Mouse (Mus musculus): Measurements from ENCODE around the gene Gm10309. TPM values are rescaled to one million over a fixed set of nuclear protein-coding genes. Genes with fewer than 3 reads are reported as not detected.
A peak's percentile ranks its signal among the peaks of the same experiment; 100 is the strongest.

The Gm10309 gene
- 0.25 and 0.39 TPM in 2 replicates for polyA plus RNA-seq (2015; fragmentation: Nextera tagmentation; extraction: Ambion mirVana)

- Histone ChIP-seq H3K9me3 (replicated peaks) (no peaks in the 10 kb centered on the region), H3K27me3 (no peaks in the 10 kb centered on the region), H3K4me3 (no peak within 1 kb of the TSS), H3K4me2 (no peak within 1 kb of the TSS), H3K27ac (no peak within 1 kb of the TSS), H3K9ac (no peak within 1 kb of the TSS), H3K4me1 (replicated peaks) (peaks cover 20% of the 10 kb centered on the region), H3K36me3 (no peaks in the 10 kb centered on the region)
- 83% methylated on average over 8 of the region's 8 CpGs for WGBS
- ATAC-seq (replicated peaks; ENCODE audit: insufficient number of reproducible peaks, insufficient read depth, low FRiP score, low read depth) = no peak
Measured at GRCm38 (mm10) chr17:86505183-86505631, at the start of gene Gm10309. Gm10309 (minus strand) TSS chr17:86505232.

DNA sequence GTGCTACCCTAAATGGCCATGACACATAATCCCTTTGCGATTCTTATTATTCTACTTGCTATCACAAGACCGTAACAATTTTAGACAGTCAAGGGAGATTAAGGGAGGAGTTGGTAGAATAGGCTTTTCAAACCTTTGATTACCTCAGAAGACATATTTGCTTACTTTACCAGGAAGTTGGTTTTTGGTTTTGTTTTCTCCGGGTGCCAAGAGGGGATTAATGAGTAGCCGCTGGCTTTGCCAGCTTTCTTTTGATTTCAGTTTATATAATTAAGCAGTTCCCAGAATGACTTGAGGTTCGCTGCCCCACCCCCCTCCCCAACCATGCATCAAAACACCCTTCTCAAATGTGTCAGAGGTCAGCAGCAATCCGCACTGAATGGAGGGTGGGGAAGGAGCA is 47.0 kb upstream of the Gm10309 start:
- Histone ChIP-seq H3K4me3 (no peak overlapping the region), H3K9me3 (replicated peaks) (no peaks in the 10 kb centered on the region), H3K27ac (no peak overlapping the region), H3K9ac (no peak overlapping the region), H3K4me2 (no peak overlapping the region), H3K4me1 (replicated peaks) (no peaks in the 10 kb centered on the region), H3K36me3 (no peaks in the 10 kb centered on the region), H3K27me3 (no peaks in the 10 kb centered on the region)
- no peak for ATAC-seq (replicated peaks; ENCODE audit: insufficient number of reproducible peaks, insufficient read depth, low FRiP score, low read depth)
- 80% methylated on average over 6 of the region's 6 CpGs for WGBS

DNA sequence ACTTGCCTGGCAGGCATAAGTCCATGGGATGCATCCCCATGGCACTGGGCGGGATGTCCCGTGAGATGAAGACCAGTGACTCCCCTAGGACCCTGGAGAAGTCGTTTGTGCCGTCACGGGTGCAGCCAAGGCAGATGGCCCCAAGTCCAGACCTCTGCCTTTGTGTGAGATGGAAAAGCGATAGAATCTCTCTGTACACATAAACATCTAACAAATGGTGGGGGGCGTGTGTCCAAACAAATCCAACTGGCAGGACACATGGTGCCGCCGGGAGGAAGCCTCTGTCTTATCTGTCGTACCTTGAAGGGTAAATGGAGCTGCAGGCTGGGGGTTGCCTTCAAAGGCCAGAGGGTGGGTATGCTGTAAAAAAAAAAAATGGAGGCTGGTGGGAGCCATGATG is 46.5 kb upstream of the Gm10309 start:
- no peak for ATAC-seq (replicated peaks; ENCODE audit: insufficient number of reproducible peaks, insufficient read depth, low FRiP score, low read depth)
- H3K27ac ChIP-seq = no peak overlapping the region
- no peaks in the 10 kb centered on the region for H3K4me1 ChIP-seq (replicated peaks)
- H3K27me3 ChIP-seq = no peaks in the 10 kb centered on the region
- WGBS = 66% methylated on average over 10 of the region's 10 CpGs
- no peak overlapping the region for H3K9ac ChIP-seq
- no peaks in the 10 kb centered on the region for H3K9me3 ChIP-seq (replicated peaks)
- H3K4me2 ChIP-seq = no peak overlapping the region
- H3K4me3 ChIP-seq = no peak overlapping the region
- no peaks in the 10 kb centered on the region for H3K36me3 ChIP-seq

DNA sequence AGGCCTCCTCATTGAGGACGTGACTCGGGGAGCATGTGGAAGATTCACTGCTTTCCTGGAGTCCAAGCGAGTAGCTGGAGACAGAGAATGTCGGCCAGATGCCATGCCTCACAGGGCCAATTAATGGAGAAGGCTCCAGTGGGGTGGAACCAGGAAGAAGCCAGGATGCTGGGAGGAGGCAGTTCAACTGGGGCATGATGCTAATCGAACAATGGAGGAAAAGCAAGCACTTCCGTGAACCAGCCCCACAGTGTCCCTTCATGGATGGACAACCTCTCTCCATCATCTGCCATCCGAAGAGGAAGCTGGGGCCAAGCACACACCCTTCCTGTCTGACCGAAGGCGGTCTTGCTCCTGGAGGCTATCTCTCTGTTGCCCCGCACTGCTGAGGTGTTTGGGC is 44.1 kb upstream of the Gm10309 start:
- no peak overlapping the region for H3K9ac ChIP-seq
- no peak overlapping the region for H3K4me2 ChIP-seq
- no peak for ATAC-seq (replicated peaks; ENCODE audit: insufficient number of reproducible peaks, insufficient read depth, low FRiP score, low read depth)
- no peaks in the 10 kb centered on the region for H3K9me3 ChIP-seq (replicated peaks)
- H3K4me3 ChIP-seq = no peak overlapping the region
- H3K27me3 ChIP-seq = no peaks in the 10 kb centered on the region
- H3K4me1 ChIP-seq (replicated peaks) = no peaks in the 10 kb centered on the region
- no peak overlapping the region for H3K27ac ChIP-seq
- no peaks in the 10 kb centered on the region for H3K36me3 ChIP-seq
- WGBS = 80% methylated on average over 10 of the region's 10 CpGs

DNA sequence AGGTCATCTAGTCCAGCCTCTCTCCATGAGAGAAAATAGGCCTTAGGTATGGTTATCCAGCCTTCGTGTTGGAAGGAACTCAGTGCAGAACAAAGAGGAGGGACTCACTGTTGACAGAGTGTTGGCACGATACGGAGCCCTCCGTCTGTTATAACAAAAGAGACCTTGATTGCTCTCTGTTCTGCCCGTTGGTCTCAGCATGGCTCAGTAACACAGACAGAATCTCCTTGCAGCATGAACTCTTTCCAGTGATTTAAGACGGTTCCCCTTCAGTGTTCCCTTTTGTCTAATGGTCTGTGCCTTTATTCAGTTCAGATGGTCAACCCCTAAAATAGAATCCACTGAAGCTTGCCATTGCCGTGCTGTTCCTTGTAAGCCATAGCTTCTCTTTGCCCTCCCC is 41.5 kb upstream of the Gm10309 start:
- no peak for ATAC-seq (replicated peaks; ENCODE audit: insufficient number of reproducible peaks, insufficient read depth, low FRiP score, low read depth)
- Histone ChIP-seq H3K36me3 (no peaks in the 10 kb centered on the region), H3K27ac (no peak overlapping the region), H3K9ac (no peak overlapping the region), H3K9me3 (replicated peaks) (no peaks in the 10 kb centered on the region), H3K27me3 (no peaks in the 10 kb centered on the region), H3K4me3 (no peak overlapping the region), H3K4me2 (no peak overlapping the region), H3K4me1 (replicated peaks) (no peaks in the 10 kb centered on the region)
- WGBS = 47% methylated on average over 7 of the region's 7 CpGs

DNA sequence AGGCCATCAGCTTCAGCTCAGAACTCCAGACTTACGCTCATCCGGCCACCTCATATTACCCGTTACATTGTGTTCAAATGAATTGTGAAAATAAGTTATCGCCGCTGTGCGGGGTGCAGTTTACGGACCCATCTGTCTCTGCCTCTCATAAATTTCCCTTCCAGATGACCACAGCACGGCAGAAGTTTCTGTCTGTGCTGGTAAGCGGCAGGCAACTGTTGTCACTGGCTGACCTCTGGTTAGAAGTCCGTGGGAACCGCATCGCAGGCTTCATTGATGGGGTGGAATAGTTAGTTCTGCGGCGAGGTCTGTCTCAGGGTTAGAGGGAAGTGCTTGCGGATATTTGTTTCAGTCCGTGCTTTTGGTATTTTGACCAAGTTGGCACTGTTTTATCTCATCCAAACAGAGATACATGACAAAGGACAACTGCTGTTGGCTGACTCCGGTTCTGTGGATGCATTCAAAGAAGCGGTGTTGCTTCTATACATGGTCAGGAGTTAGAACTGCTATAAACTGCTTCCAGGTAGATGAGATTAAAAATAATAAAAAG is 34.9 kb upstream of the Gm10309 start:
- no peak for ATAC-seq (replicated peaks; ENCODE audit: insufficient number of reproducible peaks, insufficient read depth, low FRiP score, low read depth)
- Histone ChIP-seq H3K9me3 (replicated peaks) (no peaks in the 10 kb centered on the region), H3K4me3 (no peak overlapping the region), H3K27me3 (no peaks in the 10 kb centered on the region), H3K4me1 (replicated peaks) (peaks cover 16% of the 10 kb centered on the region), H3K27ac (no peak overlapping the region), H3K9ac (no peak overlapping the region), H3K4me2 (no peak overlapping the region), H3K36me3 (no peaks in the 10 kb centered on the region)
- 70% methylated on average over 18 of the region's 18 CpGs for WGBS

DNA sequence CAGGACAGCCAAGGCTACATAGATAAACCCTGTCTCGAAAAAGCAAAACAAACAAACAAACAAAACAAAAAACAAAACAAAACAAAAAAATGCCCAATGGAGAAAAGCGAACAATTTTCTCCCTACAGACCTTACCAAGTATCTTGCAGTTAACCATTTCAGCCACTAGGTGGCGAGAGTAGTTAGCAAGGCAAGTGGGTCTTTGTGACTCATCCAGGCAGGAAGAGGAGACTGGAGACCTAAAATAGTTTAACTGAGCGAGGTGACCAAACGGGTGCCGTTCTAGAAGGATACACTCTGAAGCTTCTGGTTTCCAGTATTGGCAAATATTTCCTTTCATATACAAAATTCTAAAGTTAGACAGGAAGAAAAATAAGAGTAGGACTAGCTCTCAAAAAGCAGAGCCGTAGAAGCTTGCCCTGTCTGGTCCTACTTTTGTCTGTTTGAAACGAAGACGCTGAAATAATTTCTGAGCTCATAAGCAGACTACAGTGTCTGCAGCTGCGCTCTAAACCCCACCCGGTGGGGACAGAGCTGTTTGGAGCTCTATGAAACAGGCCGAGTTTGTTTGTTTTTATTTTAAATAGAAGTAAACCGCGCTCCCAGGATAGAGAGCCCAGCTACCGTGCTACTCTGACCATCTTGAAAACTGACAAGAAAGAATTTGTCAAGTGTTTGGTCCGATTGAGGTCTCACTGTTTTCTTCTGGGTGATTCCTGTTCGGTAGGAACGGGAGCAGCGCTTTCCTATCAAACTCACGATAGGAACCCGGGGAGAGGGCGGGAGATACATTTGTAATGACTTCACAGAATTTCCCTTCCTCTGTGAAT is 31.0 kb upstream of the Gm10309 start:
- WGBS = 9% methylated on average over 22 of the region's 22 CpGs
- peak overlapping the region; percentile 62 for H3K4me2 ChIP-seq
- H3K27ac ChIP-seq = peak overlapping the region; percentile 57
- no peaks in the 10 kb centered on the region for H3K36me3 ChIP-seq
- H3K4me3 ChIP-seq = peak overlapping the region; percentile 43
- peak overlapping the region; percentile 38 for H3K9ac ChIP-seq
- H3K9me3 ChIP-seq (replicated peaks) = no peaks in the 10 kb centered on the region
- 0 out of 2 replicates have a peak, but pooled peaks have one; percentile 67 for ATAC-seq (replicated peaks; ENCODE audit: insufficient number of reproducible peaks, insufficient read depth, low FRiP score, low read depth)
- H3K4me1 ChIP-seq (replicated peaks) = peaks cover 36% of the 10 kb centered on the region
- H3K27me3 ChIP-seq = no peaks in the 10 kb centered on the region

- Histone ChIP-seq H3K4me1 (replicated peaks) (peaks cover 39% of the 10 kb centered on the region), H3K27me3 (no peaks in the 10 kb centered on the region), H3K36me3 (no peaks in the 10 kb centered on the region), H3K9ac (no peak overlapping the region), H3K9me3 (replicated peaks) (no peaks in the 10 kb centered on the region), H3K4me2 (no peak overlapping the region), H3K27ac (peak overlapping the region; percentile 21; the same call in 1 of the 2 replicates), H3K4me3 (no peak overlapping the region)
- no peak for ATAC-seq (replicated peaks; ENCODE audit: insufficient number of reproducible peaks, insufficient read depth, low FRiP score, low read depth)
- 61% methylated on average over 10 of the region's 10 CpGs for WGBS
Measured at GRCm38 (mm10) chr17:86535096-86535495, 30.1 kb upstream of the Gm10309 start.

DNA sequence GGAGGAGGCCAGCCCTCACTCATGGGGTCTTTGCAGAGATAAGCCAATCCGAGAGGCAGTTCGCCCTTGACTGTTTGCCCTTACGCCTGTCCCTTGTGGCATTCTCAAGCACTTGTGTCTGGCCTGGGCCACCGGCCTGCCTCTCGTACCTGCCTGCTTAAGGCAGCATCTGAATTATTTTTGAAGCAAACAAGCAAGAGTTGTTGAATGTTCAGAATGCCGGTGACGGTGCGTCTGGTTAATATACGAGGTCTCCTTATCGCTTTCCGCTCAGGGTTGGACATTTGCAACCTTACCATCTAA is 28.5 kb upstream of the Gm10309 start:
- no peaks in the 10 kb centered on the region for H3K36me3 ChIP-seq
- WGBS = 45% methylated on average over 11 of the region's 11 CpGs
- ATAC-seq (replicated peaks; ENCODE audit: insufficient number of reproducible peaks, insufficient read depth, low FRiP score, low read depth) = no peak
- no peaks in the 10 kb centered on the region for H3K9me3 ChIP-seq (replicated peaks)
- H3K9ac ChIP-seq = no peak overlapping the region
- H3K4me2 ChIP-seq = no peak overlapping the region
- peaks cover 49% of the 10 kb centered on the region for H3K4me1 ChIP-seq (replicated peaks)
- no peaks in the 10 kb centered on the region for H3K27me3 ChIP-seq
- H3K4me3 ChIP-seq = no peak overlapping the region
- no peak overlapping the region for H3K27ac ChIP-seq

DNA sequence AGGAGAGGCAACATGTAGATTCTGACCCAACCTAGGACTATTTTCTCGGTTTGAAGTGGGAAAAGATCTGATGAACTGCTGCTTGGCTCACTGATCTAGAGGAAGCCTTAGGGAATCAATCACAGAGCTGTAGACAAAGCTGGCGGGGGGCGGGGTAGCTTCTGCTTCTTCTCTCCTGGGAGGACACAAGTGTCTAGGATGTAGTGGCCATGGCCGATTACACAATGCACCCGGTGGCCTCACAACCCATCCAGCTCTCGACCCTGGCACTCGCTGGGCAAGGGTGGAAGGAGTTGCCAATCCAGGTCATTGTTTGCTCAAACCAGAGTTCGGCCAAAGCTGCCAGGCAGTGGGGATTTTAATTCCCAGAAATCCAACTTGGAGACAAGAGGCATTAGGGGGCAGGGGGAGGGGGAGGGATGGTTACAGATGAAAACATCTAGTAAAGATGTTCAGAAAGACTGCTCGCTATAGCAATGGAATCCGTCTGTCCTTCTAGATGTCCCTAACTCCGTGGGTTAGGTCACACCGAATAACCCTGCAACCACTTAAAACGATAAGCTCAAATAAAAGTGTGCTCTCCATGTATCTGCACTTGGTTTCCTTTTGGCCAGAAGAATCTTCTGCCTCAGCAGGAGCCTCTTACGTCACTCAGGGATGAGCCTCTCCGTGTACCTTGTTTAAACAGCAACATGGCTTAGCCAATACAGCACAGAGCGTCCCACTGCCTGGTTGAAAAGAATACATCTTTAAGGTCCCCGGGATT is 27.9 kb upstream of the Gm10309 start:
- ATAC-seq (replicated peaks; ENCODE audit: insufficient number of reproducible peaks, insufficient read depth, low FRiP score, low read depth) = no peak
- Histone ChIP-seq H3K4me2 (no peak overlapping the region), H3K9ac (no peak overlapping the region), H3K27me3 (no peaks in the 10 kb centered on the region), H3K27ac (no peak overlapping the region), H3K4me3 (no peak overlapping the region), H3K4me1 (replicated peaks) (peaks cover 49% of the 10 kb centered on the region), H3K9me3 (replicated peaks) (no peaks in the 10 kb centered on the region), H3K36me3 (no peaks in the 10 kb centered on the region)
- 66% methylated on average over 17 of the region's 17 CpGs for WGBS

DNA sequence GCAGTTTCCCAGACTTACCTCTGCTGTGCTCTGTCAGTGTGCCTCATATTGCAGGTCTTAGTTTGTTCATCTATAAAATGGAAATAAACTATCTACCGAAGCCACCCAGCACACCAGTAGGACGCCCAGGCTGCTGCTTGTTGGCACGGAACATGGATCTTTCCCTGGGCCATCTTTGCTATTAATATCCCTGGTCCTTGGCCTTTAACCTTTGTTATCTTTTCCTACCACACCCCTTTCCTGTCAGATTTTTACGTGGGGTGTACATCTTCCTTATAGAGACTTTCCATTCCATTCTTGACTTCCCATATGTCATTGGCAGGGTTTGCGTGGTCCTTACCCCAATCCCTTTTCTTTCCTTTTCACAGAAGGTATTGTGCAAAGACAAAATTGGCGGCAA is 26.2 kb upstream of the Gm10309 start:
- Histone ChIP-seq H3K4me3 (no peak overlapping the region), H3K27me3 (no peaks in the 10 kb centered on the region), H3K27ac (no peak overlapping the region), H3K4me2 (no peak overlapping the region), H3K9ac (no peak overlapping the region), H3K36me3 (no peaks in the 10 kb centered on the region), H3K9me3 (replicated peaks) (no peaks in the 10 kb centered on the region), H3K4me1 (replicated peaks) (peaks cover 38% of the 10 kb centered on the region)
- ATAC-seq (replicated peaks; ENCODE audit: insufficient number of reproducible peaks, insufficient read depth, low FRiP score, low read depth) = no peak
- WGBS = 66% methylated on average over 6 of the region's 6 CpGs

Measured in heart, embryonic 15.5 days (tissue).